Mouse (Mus musculus) CH12.LX (cell line): ENCODE data around the gene Dnase1l2. TPM values are rescaled to one million over a fixed set of nuclear protein-coding genes. Genes with fewer than 3 reads are reported as not detected.

Experiments
- DNase-seq: peaks from one replicate; pipeline ENCODE4 v3.0.0-alpha.2; 2013; ENCODE audit errors: extremely low read depth
- H3K27ac ChIP-seq: 2 replicates; pipeline ENCODE4 v1.5.1; 2012; ENCODE audit warnings: low read depth, mild to moderate bottlenecking, control low read depth, moderate library complexity; ENCODE audit not compliant: insufficient read depth
- H3K27me3 ChIP-seq: replicated peaks from 2 replicates; pipeline ENCODE3; 2012; ENCODE audit warnings: inconsistent platforms
- H3K36me3 ChIP-seq, 2 experiments: replicated peaks in 1 of 2; 2 replicates each; pipeline versions ENCODE3 to v1.6.1; 2012; ENCODE audit warnings: inconsistent platforms in 1 of 2, low read length in 1 of 2, mild to moderate bottlenecking in 1 of 2, mixed read lengths in 1 of 2, moderate library complexity in 1 of 2; ENCODE audit not compliant: control insufficient read depth in 1 of 2, insufficient read depth in 1 of 2
- H3K4me1 ChIP-seq, 2 experiments: 2 replicates each; pipeline ENCODE4 v1.6.1; 2012; ENCODE audit warnings: inconsistent platforms in 1 of 2, moderate library complexity in 1 of 2; ENCODE audit not compliant: insufficient read depth in 2 of 2, control insufficient read depth in 1 of 2
- H3K4me2 ChIP-seq: 2 replicates; pipeline ENCODE4 v1.6.1; 2012; ENCODE audit warnings: low read depth, mild to moderate bottlenecking, control low read depth; ENCODE audit not compliant: poor library complexity, insufficient read depth, severe bottlenecking
- H3K4me3 ChIP-seq, 3 experiments: fragments of 150-350 bp in 1 of 3; sonication (generic) in 1 of 3; replicated peaks in 1 of 3; 2 replicates each; pipeline versions ENCODE3 to v1.5.1; 2011 to 2012; ENCODE audit warnings: low read depth in 2 of 3, low read length in 2 of 3, mild to moderate bottlenecking in 2 of 3, moderate library complexity in 2 of 3, control low read depth in 1 of 3, improper control_type of control experiment in 1 of 3, inconsistent platforms in 1 of 3, mixed read lengths in 1 of 3; ENCODE audit not compliant: poor library complexity in 1 of 3
- H3K79me2 ChIP-seq: replicated peaks from 2 replicates; pipeline ENCODE4 v1.6.1; 2012; ENCODE audit warnings: mild to moderate bottlenecking, moderate library complexity; ENCODE audit not compliant: control insufficient read depth, poor library complexity, insufficient read depth, severe bottlenecking; ENCODE audit errors: extremely low read depth
- H3K9ac ChIP-seq: 2 replicates; pipeline ENCODE4 v1.6.1; 2012; ENCODE audit warnings: low read depth, mild to moderate bottlenecking, control low read depth, moderate library complexity; ENCODE audit not compliant: insufficient read depth
- H3K9me3 ChIP-seq: replicated peaks from 2 replicates; pipeline ENCODE3; 2012; ENCODE audit warnings: low read length, inconsistent platforms, mixed read lengths
- CHD1 ChIP-seq: IDR thresholded peaks from 2 replicates; pipeline ENCODE4 v1.6.1; 2012; ENCODE audit warnings: low read depth, low read length, improper control_type of control experiment, inconsistent platforms
- CHD2 ChIP-seq: IDR thresholded peaks from 2 replicates; pipeline ENCODE4 v1.6.1; 2011; ENCODE audit warnings: low read length, improper control_type of control experiment
- CTCF ChIP-seq, 2 experiments: IDR thresholded peaks in 1 of 2; conservative IDR thresholded peaks in 1 of 2; 2 replicates each; pipeline ENCODE4 v1.5.1; 2011 to 2012; ENCODE audit warnings: low read depth in 2 of 2, low read length in 2 of 2, improper control_type of control experiment in 1 of 2, inconsistent platforms in 1 of 2, mild to moderate bottlenecking in 1 of 2, moderate library complexity in 1 of 2
- E2F4 ChIP-seq: IDR thresholded peaks from 2 replicates; pipeline ENCODE4 v1.6.1; 2011; ENCODE audit warnings: low read depth, low read length, improper control_type of control experiment; ENCODE audit not compliant: insufficient replicate concordance
- ELF1 ChIP-seq: IDR thresholded peaks from 2 replicates; pipeline ENCODE4 v1.6.1; 2014; ENCODE audit warnings: low read depth, mild to moderate bottlenecking, inconsistent platforms, low read length, improper control_type of control experiment
- EP300 ChIP-seq: IDR thresholded peaks from 2 replicates; pipeline ENCODE4 v1.6.1; 2011; ENCODE audit warnings: low read length, improper control_type of control experiment
- GABPA ChIP-seq: IDR thresholded peaks from 2 replicates; pipeline ENCODE4 v1.6.1; 2012; ENCODE audit warnings: low read depth, low read length, improper control_type of control experiment, inconsistent platforms; ENCODE audit not compliant: insufficient replicate concordance
- HCFC1 ChIP-seq: IDR thresholded peaks from 2 replicates; pipeline ENCODE4 v1.6.1; 2012; ENCODE audit warnings: low read depth, mild to moderate bottlenecking, inconsistent platforms, low read length, improper control_type of control experiment
- IRF4 ChIP-seq: IDR thresholded peaks from 2 replicates; pipeline ENCODE4 v1.6.1; 2014; ENCODE audit warnings: low read depth, mild to moderate bottlenecking, inconsistent platforms, low read length, improper control_type of control experiment
- JUN ChIP-seq: IDR thresholded peaks from 2 replicates; pipeline ENCODE4 v1.6.1; 2011; ENCODE audit warnings: low read depth, mild to moderate bottlenecking, low read length, improper control_type of control experiment, moderate library complexity; ENCODE audit not compliant: insufficient read depth
- JUND ChIP-seq: conservative IDR thresholded peaks from 2 replicates; pipeline ENCODE4 v1.6.1; 2011; ENCODE audit warnings: low read depth, low read length, improper control_type of control experiment
- KAT2A ChIP-seq: IDR thresholded peaks from 2 replicates; pipeline ENCODE4 v1.6.1; 2012; ENCODE audit warnings: low read length, improper control_type of control experiment, inconsistent platforms; ENCODE audit not compliant: insufficient replicate concordance
- MAX ChIP-seq: IDR thresholded peaks from 2 replicates; pipeline ENCODE4 v1.6.1; 2011; ENCODE audit warnings: low read length, improper control_type of control experiment
- MAZ ChIP-seq: IDR thresholded peaks from 2 replicates; pipeline ENCODE4 v1.6.1; 2012; ENCODE audit warnings: low read depth, mild to moderate bottlenecking, inconsistent platforms, low read length, improper control_type of control experiment, moderate library complexity
- MEF2A ChIP-seq: IDR thresholded peaks from 2 replicates; pipeline ENCODE4 v1.6.1; 2014; ENCODE audit warnings: low read depth, mild to moderate bottlenecking, inconsistent platforms, low read length, improper control_type of control experiment, borderline replicate concordance
- MXI1 ChIP-seq: IDR thresholded peaks from 2 replicates; pipeline ENCODE4 v1.6.1; 2011; ENCODE audit warnings: mild to moderate bottlenecking, low read depth, low read length, improper control_type of control experiment
- MYC ChIP-seq: IDR thresholded peaks from 2 replicates; pipeline ENCODE4 v1.6.1; 2011; ENCODE audit warnings: low read depth, mild to moderate bottlenecking, improper control_type of control experiment, low read length
- NELFE ChIP-seq: IDR thresholded peaks from 2 replicates; pipeline ENCODE4 v1.6.1; 2011; ENCODE audit warnings: low read depth, low read length, improper control_type of control experiment
- NRF1 ChIP-seq: IDR thresholded peaks from 2 replicates; pipeline ENCODE4 v1.6.1; 2014; ENCODE audit warnings: low read depth, mild to moderate bottlenecking, inconsistent platforms, low read length, improper control_type of control experiment, moderate library complexity
- PAX5 ChIP-seq: IDR thresholded peaks from 2 replicates; pipeline ENCODE4 v1.6.1; 2012; ENCODE audit warnings: low read length, inconsistent platforms, mixed read lengths
- POLR2A ChIP-seq: IDR thresholded peaks from 2 replicates; pipeline ENCODE4 v1.6.1; 2011; ENCODE audit warnings: low read depth, mild to moderate bottlenecking, improper control_type of control experiment, low read length
- POLR2AphosphoS2 ChIP-seq: IDR thresholded peaks from 2 replicates; pipeline ENCODE4 v1.6.1; 2011; ENCODE audit warnings: low read depth, low read length, improper control_type of control experiment
- RAD21 ChIP-seq: IDR thresholded peaks from 2 replicates; pipeline ENCODE4 v1.6.1; 2011; ENCODE audit warnings: low read depth, mild to moderate bottlenecking, low read length, improper control_type of control experiment, moderate library complexity
- SIN3A ChIP-seq: IDR thresholded peaks from 2 replicates; pipeline ENCODE4 v1.6.1; 2012; ENCODE audit warnings: low read length, improper control_type of control experiment, inconsistent platforms
- SMC3 ChIP-seq: IDR thresholded peaks from 2 replicates; pipeline ENCODE4 v1.6.1; 2011; ENCODE audit warnings: low read depth, low read length, improper control_type of control experiment
- TBP ChIP-seq: conservative IDR thresholded peaks from 2 replicates; pipeline ENCODE4 v1.6.1; 2011; ENCODE audit warnings: low read depth, low read length, improper control_type of control experiment
- TCF12 ChIP-seq: IDR thresholded peaks from 2 replicates; pipeline ENCODE4 v1.6.1; 2014; ENCODE audit warnings: low read depth, mild to moderate bottlenecking, inconsistent platforms, low read length, improper control_type of control experiment
- UBTF ChIP-seq: IDR thresholded peaks from 2 replicates; pipeline ENCODE4 v1.6.1; 2012; ENCODE audit warnings: low read depth, mild to moderate bottlenecking, inconsistent platforms, low read length, improper control_type of control experiment, moderate library complexity
- USF1 ChIP-seq: IDR thresholded peaks from 2 replicates; pipeline ENCODE4 v1.6.1; 2014; ENCODE audit warnings: low read depth, mild to moderate bottlenecking, inconsistent platforms, low read length, improper control_type of control experiment
- USF2 ChIP-seq: conservative IDR thresholded peaks from 2 replicates; pipeline ENCODE4 v1.6.1; 2011; ENCODE audit warnings: low read depth, low read length, improper control_type of control experiment
- ZC3H11A ChIP-seq: IDR thresholded peaks from 2 replicates; pipeline ENCODE4 v1.6.1; 2012; ENCODE audit warnings: low read depth, mild to moderate bottlenecking, inconsistent platforms, low read length, improper control_type of control experiment
- ZMIZ1 ChIP-seq: IDR thresholded peaks from 2 replicates; pipeline ENCODE4 v1.6.1; 2012; ENCODE audit warnings: low read depth, mild to moderate bottlenecking, inconsistent platforms, low read length, improper control_type of control experiment
- ZNF384 ChIP-seq: IDR thresholded peaks from 2 replicates; pipeline ENCODE4 v1.6.1; 2012; ENCODE audit warnings: low read depth, low read length, improper control_type of control experiment, inconsistent platforms
- dilution Hi-C: fragments of 300-500 bp; cut with MboI; formaldehyde crosslinking; loops from 2 replicates; pipeline ENCODE4 v1.14.3; 2020; ENCODE audit warnings: low sequenced_read_pairs; ENCODE audit not compliant: extremely low pct_unique_long_range_greater_than_20kb, extremely low pct_ligation_motif_present
- in situ Hi-C: fragments of 300-500 bp; cut with MboI; formaldehyde crosslinking; loops from 3 replicates; pipeline ENCODE4 v1.14.3; 2019; ENCODE audit warnings: low sequenced_read_pairs, low pct_ligation_motif_present, low pct_unique_long_range_greater_than_20kb, mixed read lengths
- polyA plus RNA-seq: library from polyadenylated mRNA; unstranded; fragments of >175 nt; gene quantifications from 2 replicates; pipeline ENCODE4 v1.2.1, GENCODE M21; 2012; ENCODE audit warnings: low read depth; ENCODE audit not compliant: insufficient read length
- total RNA-seq, 2 experiments: library from RNA; depleted of rRNA; stranded (reverse); fragments of 300-350 nt in 1 of 2; fragments of >200 nt in 1 of 2; gene quantifications; 2 replicates each; pipeline ENCODE4 v1.2.3; 2012 to 2014

The Dnase1l2 gene
- total and polyA plus RNA-seq, 3 experiments, result 0.82 to 1.5 (median 1.1) TPM

DNA sequence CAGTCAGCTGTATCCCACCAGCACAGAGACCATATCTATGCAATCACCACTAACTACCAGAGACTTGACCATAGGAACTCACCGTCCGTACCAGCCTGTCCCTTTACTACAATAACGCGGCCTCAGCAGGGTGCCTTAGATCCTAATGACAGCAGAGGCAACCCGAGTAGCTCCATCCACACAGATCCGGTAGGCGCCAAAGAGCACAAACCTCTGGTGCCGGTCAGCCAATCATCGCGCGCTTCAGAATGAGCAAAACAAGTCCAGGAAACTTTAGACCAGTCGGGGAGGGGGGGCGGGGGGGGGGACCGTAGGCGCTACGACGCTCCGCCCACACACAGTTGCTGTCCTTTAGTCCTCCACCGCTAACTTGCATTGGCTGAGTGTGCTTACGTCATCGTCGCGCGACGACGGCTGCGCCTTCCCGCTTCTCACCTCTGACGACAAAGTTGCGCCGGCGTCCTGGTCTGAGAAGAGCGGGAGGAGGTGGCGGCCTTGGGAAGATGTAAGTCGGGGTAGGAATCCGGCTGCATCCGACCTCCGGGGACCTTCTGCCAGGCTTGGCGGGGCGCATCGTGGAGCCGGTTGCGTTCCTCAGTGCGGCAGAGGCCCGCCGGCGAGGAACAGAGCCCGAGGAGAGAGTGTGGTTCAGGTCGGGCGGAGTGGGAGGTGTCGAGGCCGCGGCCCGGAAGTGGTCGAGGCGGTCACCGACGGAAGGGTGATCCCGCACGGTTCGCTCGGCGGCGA lies 28.5 kb downstream of the Dnase1l2 start, which contains the start of gene Rnps1:
Rnps1 (plus strand) TSS at position 336 of the 747 bp plus-strand sequence.
- in situ Hi-C loops, result no loop called here
- peak; percentile 99 for DNase-seq
- dilution Hi-C loops, result no loop called here
- TF ChIP-seq RAD21 (no peak), CHD2 (no peak), GABPA (0 out of 2 replicates have a peak, but pooled peaks have one; percentile 13), CTCF (conservative IDR thresholded peaks at IDR 0.05 in 1 of 2, IDR thresholded peaks at IDR 0.05 in 1 of 2; ENCODE audit: low read depth in 2 of 2, low read length in 2 of 2) (no peak), JUND (no peak), USF1 (no peak), SIN3A (peak; percentile 81), POLR2A (peak; percentile 93), MAX (peak; percentile 87), MAZ (peak; percentile 77), CHD1 (no peak), TCF12 (peak; percentile 79), IRF4 (peak; percentile 75), POLR2AphosphoS2 (peak; percentile 89), MEF2A (peak; percentile 63), E2F4 (peak; percentile 94; the same call in 1 of the 2 replicates), JUN (no peak), NRF1 (peak; percentile 73), EP300 (no peak), ZNF384 (no peak), USF2 (no peak), PAX5 (no peak), NELFE (peak; percentile 89), MXI1 (peak; percentile 82; the same call in 1 of the 2 replicates), SMC3 (no peak), MYC (peak; percentile 98), HCFC1 (peak; percentile 86), ELF1 (peak; percentile 83), UBTF (no peak), TBP (0 out of 2 replicates have a peak, but pooled peaks have one; percentile 38), ZMIZ1 (peak; percentile 79; the same call in 1 of the 2 replicates), ZC3H11A (no peak), KAT2A (peak; percentile 97)
- TF ChIP-seq, all 38 proteins: peak for 19
- peak within 1 kb of the TSS; percentile 80 to 99 (median 86) for H3K4me3 ChIP-seq
- H3K4me2 ChIP-seq, result peak within 1 kb of the TSS; percentile 98
- no peaks in the 10 kb centered on the region for H3K27me3 ChIP-seq
- H3K27ac ChIP-seq, result peak within 1 kb of the TSS; percentile 78
- peaks cover 47% of the 10 kb centered on the region for H3K79me2 ChIP-seq
- H3K36me3 ChIP-seq, result peaks cover 36 to 64% of the 10 kb centered on the region in 2 experiments
- H3K4me1 ChIP-seq, result peaks cover 3 to 46% of the 10 kb centered on the region in 2 experiments; a peak in 2 of 4 replicates
- H3K9ac ChIP-seq, result peak within 1 kb of the TSS; percentile 92
- H3K9me3 ChIP-seq, result no peaks in the 10 kb centered on the region
